Mouse (Mus musculus) right cerebral cortex, postnatal 4 days (tissue): Measurements from ENCODE around the gene Mgat4b.

Experiments used
- DNase-seq: peaks from one replicate; pipeline ENCODE4 v3.0.0-alpha.2; 2022

The Mgat4b gene

DNA sequence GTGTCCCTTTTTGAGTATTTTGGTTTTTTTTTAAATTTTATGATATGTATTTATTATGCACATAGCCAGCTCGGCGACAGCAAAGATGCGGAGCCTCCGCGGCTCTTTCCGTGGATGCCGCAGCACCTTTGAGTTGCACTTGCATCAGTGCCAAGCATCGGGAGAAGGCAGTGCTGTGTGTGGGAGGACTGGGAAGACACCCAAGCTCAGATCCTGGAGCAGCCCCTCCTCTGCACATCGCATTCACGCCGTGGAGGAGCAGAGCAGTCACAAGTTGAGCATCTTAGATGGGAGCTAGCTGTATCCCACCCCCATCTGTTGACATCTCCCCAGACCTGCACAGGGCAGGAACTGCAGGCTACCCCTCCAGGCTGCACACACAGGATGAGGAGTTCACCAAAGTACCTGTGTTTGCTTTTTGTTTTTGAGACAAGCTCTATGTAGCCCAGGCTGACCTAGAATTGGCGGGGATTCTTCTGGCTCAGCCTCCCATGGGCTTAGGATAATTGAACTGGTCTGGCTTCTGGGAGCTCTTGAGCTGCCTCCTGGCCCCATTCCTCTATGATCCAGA is 43.4 kb downstream of the Mgat4b start:
- DNase-seq = peak; percentile 50

DNA sequence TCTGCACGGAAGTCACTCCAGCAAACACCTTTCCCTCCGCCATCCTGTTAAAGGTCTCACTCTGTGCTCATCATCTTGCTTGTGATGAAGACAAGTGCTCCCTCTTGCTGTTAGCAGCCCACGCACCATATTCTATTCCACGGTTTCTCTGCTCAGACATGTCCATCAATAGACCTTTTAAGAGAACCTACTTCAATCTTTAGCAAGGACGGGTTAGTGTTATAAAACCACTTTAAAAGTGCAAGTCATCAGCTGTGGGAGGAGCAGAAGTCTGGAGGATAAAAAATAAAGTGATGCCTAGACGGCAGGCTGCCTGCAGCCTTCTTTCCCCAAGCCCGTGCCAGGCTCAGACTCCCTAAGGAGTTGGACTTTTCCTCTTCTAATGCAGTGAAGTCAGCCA is 45.9 kb downstream of the Mgat4b start:
- no peak for DNase-seq

- no peak for DNase-seq
Observed at GRCm38 (mm10) chr11:50258310-50258709, 47.6 kb downstream of the Mgat4b start.

- DNase-seq = no peak
Observed at GRCm38 (mm10) chr11:50262020-50262419, 51.3 kb downstream of the Mgat4b start.

DNA sequence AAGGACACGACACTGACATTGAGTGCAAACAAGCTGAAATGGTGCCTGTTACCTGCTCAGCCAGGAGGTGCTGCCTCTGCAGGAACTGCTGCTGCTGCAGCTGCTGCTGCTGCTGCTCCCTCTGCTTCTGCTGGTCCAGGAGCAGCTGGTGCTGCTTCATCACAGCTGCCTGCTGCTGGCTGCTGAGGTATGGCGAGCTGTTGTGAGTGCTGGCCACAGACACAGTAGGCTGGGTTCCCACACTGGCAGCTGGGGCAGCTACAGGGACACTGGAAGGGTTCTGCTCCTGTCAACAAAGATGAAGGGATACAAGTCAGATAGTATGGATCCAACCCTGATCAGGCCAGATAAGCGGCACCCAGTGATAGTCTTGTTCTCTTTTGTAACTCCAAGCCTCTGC is 52.5 kb downstream of the Mgat4b start:
- DNase-seq = no peak

DNA sequence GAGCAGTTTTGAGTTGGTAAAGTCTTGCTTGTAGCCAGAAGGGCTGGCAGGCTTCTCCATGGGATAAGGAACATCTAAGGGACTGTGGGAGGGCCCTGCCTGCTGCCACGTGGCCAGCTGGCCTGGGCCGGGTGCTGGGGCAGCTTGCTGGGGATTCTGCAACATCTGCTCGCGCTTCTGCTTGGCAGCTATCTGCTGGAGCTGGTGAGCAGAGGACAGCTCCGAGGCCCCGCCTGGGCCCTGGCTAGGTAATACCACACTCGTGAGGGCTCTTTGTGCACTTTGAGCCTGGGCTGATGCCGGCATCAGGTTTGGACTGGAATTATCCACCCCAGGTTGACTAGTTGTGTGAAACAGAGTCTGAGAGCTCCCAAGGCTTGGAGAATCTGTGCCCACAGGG is 55.2 kb downstream of the Mgat4b start:
- DNase-seq = no peak

DNA sequence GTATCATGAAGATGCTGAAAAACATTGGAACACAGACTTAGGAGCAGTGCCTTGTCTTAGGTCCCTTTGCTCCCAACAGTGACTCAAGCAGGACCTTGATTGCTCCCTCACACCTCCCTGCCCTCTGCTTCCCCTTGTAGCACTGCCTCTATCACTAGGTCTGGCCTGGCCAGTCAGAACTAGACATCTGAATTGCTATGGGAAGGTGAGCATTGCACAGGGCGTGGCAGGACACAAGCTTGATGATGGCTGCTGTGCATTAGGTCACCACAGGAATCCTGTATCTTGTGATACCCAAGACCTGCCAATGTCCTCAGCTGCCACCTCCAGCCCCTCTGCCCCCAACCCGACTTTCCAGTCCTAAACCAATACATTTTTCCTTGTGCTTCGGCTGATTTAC is 56.3 kb downstream of the Mgat4b start:
- no peak for DNase-seq

- no peak for DNase-seq
Observed at GRCm38 (mm10) chr11:50269163-50269562, 58.5 kb downstream of the Mgat4b start.

- DNase-seq = no peak
Observed at GRCm38 (mm10) chr11:50269885-50270284, 59.2 kb downstream of the Mgat4b start.

DNA sequence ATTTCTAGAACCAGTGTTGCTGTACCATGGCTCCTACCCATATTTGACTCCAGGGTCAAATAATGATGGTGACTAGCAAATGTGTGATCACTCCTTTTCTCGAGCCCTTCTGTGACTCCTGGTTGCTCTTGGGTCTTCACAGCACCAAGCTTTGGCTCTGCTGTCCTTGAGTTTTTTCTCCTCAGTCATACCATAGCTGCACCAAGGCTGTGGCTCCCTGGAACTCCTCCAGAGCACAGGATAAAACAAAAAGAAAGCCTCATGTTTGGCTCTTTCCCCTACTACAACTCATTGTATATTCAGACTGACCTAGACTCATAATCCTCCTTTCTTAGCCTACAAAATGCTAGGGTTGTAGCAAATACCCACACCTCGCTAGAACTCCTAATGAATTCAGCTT is 62.1 kb downstream of the Mgat4b start:
- no peak for DNase-seq

GRCm38 (mm10) chr11:50275077-50275476 is 64.4 kb downstream of the Mgat4b start:
- no peak for DNase-seq

GRCm38 (mm10) chr11:50275568-50276151 is 65.0 kb downstream of the Mgat4b start:
- no peak for DNase-seq

DNA sequence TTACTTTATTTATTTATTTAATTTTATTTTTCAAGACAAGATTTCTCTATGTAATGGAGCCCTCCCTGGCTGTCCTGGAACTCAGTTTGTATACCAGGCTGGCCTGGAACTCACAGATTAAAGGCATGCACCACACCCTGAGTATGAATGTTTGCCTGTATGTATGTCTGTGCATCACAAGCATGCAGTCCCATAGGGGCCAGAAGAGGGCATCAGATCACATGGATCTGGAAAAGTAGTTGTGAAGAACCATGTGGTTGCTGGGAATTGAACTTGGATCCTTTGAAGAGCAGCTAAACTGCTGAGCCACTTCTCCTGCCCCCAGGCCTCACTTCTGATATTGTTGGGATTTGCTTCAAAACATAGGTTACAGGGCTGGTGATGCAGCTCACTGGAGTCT is 66.3 kb downstream of the Mgat4b start:
- no peak for DNase-seq

GRCm38 (mm10) chr11:50277706-50278105 is 67.0 kb downstream of the Mgat4b start:
- DNase-seq = no peak

DNA sequence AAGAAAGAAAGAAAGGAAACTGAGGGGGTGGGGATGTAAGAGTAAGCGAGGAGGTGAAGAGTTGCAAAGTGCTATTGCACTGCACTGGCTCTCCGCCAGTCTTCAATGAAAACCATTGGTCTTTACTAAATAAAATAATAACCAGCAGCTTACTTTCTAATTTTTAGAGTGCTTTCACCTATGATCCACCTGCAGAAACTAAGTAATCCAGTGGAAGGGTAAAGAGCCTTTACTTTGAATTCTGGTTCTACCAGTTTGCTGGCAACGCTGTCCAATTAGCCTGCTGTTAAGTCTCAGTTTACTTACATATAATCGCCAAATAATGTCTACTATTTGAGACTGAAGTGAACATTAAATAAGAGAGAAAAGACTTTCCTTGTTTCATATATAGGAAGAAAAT is 68.3 kb downstream of the Mgat4b start:
- no peak for DNase-seq

- DNase-seq = no peak
Observed at GRCm38 (mm10) chr11:50280053-50280452, 69.4 kb downstream of the Mgat4b start.
